Mouse (Mus musculus): ENCODE data around the gene Cntn3. TPM values are rescaled to one million over a fixed set of nuclear protein-coding genes. Genes with fewer than 3 reads are reported as not detected.

The Cntn3 gene
- 0.02 TPM in 1 of 2 replicates, not detected in the other for polyA plus RNA-seq (2012; rRNA removed; ENCODE audit: low replicate concordance)

DNA sequence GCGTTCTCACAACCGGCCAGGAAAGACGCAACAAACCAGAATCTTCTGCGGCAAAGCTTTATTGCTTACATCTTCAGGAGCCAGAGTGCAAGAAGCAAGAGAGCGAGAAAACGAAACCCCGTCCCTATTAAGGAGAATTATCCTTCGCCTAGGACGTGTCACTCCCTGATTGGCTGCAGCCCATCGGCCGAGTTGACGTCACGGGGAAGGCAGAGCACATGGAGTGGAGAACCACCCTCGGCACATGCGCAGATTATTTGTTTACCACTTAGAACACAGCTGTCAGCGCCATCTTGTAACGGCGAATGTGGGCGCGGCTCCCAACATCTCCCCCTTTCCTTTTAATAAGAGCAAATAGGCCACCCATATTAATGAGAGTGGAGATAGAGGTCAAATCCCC, at the start of gene Cntn3:
Cntn3 (minus strand) TSS at position 101 of the 400 bp plus-strand sequence.

Measured in duodenum, adult 2 months (tissue).